Mouse (Mus musculus) hindbrain, embryonic 14.5 days (tissue): ENCODE measurements around the gene Gm37240. TPM values are rescaled to one million over a fixed set of nuclear protein-coding genes. Genes with fewer than 3 reads are reported as not detected.
"Not testable (repeated sequence)": the region's sequence is repeated elsewhere in the genome, so short reads cannot be mapped to it uniquely, and the experiment has no call there.

Experiments used
- ATAC-seq: fragments of 200-750 bp; cut with Nextera tagmentation; 2 replicates; pipeline ENCODE4 v1.8.0; 2017; ENCODE audit warnings: moderate number of reproducible peaks, mild to moderate bottlenecking, moderate TSS enrichment, moderate library complexity; ENCODE audit not compliant: low FRiP score
- DNase-seq: peaks from one replicate; pipeline ENCODE4 v3.0.0-alpha.2; 2015; ENCODE audit warnings: low spot score
- H3K27ac ChIP-seq: fragments of 300-500 bp; sonication (generic); 2 replicates; pipeline ENCODE4 v1.5.1; 2014; ENCODE audit warnings: mild to moderate bottlenecking, moderate library complexity
- H3K27me3 ChIP-seq: fragments of 300-500 bp; sonication (generic); 2 replicates; pipeline ENCODE4 v1.6.1; 2014; ENCODE audit warnings: mild to moderate bottlenecking, low read length, mixed read lengths; ENCODE audit not compliant: control insufficient read depth, insufficient read depth
- H3K36me3 ChIP-seq: fragments of 300-500 bp; sonication (generic); replicated peaks from 2 replicates; pipeline ENCODE4 v1.6.1; 2014; ENCODE audit not compliant: control insufficient read depth, insufficient read depth
- H3K4me1 ChIP-seq: fragments of 300-500 bp; sonication (generic); replicated peaks from 2 replicates; pipeline ENCODE4 v1.6.1; 2014; ENCODE audit warnings: antibody characterized with exemption, low read length, mixed read lengths; ENCODE audit not compliant: control insufficient read depth, insufficient read depth
- H3K4me2 ChIP-seq: fragments of 300-500 bp; sonication (generic); replicated peaks from 2 replicates; pipeline ENCODE4 v1.6.1; 2014; ENCODE audit warnings: mild to moderate bottlenecking, moderate library complexity
- H3K4me3 ChIP-seq: fragments of 300-500 bp; sonication (generic); replicated peaks from 2 replicates; pipeline ENCODE4 v1.5.1; 2014; ENCODE audit warnings: mild to moderate bottlenecking, low read length
- H3K9ac ChIP-seq: fragments of 300-500 bp; sonication (generic); 2 replicates; pipeline ENCODE4 v1.6.1; 2014
- H3K9me3 ChIP-seq: fragments of 300-500 bp; sonication (generic); 2 replicates; pipeline ENCODE4 v1.6.1; 2016; ENCODE audit warnings: low read length; ENCODE audit not compliant: control insufficient read depth
- WGBS: fragments of 180-500 bp; shearing (Covaris S2); extraction: QIAGEN DNeasy Blood & Tissue Kit; methylation state at CpG from one replicate; pipeline ENCODE4 v1.1.7; 2014; 5-methylcytosine and 5-hydroxymethylcytosine counted together
- polyA plus RNA-seq: library from polyadenylated mRNA; unstranded; fragments of >200 nt; fragmentation: Nextera tagmentation; extraction: Ambion mirVana; gene quantifications from 2 replicates; pipeline ENCODE4 v1.2.1, GENCODE M21; 2014

Gm37240 gene
- polyA plus RNA-seq, 1 experiment from 2014 or later, result 0.94 TPM

DNA sequence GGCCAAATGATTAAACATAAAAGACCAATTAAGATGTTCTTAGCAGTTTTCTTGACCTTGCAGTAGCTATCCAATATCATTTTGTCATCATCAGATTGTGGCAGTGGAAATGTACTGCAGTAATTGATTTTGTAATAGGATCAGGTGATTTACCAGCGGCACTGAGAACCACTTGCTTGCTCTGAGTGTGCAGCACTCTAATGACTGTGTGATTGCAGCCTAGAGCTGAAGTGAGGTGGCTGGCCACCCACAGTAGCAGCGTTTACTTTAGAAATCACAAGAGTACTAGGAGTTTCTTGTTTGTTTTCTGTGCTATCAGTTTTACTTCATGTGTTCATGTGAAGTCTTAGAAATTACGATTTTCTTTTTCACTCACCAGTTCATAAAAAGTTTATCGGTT is 1011.1 kb downstream of the Gm37240 start:
- no peak overlapping the region for H3K27ac ChIP-seq
- no peaks in the 10 kb centered on the region for H3K36me3 ChIP-seq
- ATAC-seq, result no peak
- no peaks in the 10 kb centered on the region for H3K4me1 ChIP-seq
- 80% methylated on average over 4 of the region's 4 CpGs for WGBS
- H3K27me3 ChIP-seq, result no peaks in the 10 kb centered on the region
- no peaks in the 10 kb centered on the region for H3K9me3 ChIP-seq
- H3K4me2 ChIP-seq, result no peak overlapping the region
- DNase-seq, result no peak
- no peak overlapping the region for H3K4me3 ChIP-seq
- no peak overlapping the region for H3K9ac ChIP-seq

GRCm38 (mm10) chr3:84875306-84875705 is 1012.0 kb downstream of the Gm37240 start:
- Histone ChIP-seq H3K4me2 (no peak overlapping the region), H3K4me1 (no peaks in the 10 kb centered on the region), H3K9ac (no peak overlapping the region), H3K9me3 (no peaks in the 10 kb centered on the region), H3K4me3 (no peak overlapping the region), H3K36me3 (no peaks in the 10 kb centered on the region), H3K27ac (no peak overlapping the region), H3K27me3 (no peaks in the 10 kb centered on the region)
- 86% methylated on average over 9 of the region's 9 CpGs for WGBS
- ATAC-seq (no peak), DNase-seq (no peak)

GRCm38 (mm10) chr3:84870126-84870525 is 1017.2 kb downstream of the Gm37240 start:
- Histone ChIP-seq H3K27me3 (no peaks in the 10 kb centered on the region), H3K4me3 (no peak overlapping the region), H3K9ac (no peak overlapping the region), H3K27ac (no peak overlapping the region), H3K9me3 (no peaks in the 10 kb centered on the region), H3K4me2 (no peak overlapping the region), H3K4me1 (no peaks in the 10 kb centered on the region), H3K36me3 (no peaks in the 10 kb centered on the region)
- no peak for DNase-seq
- ATAC-seq, result no peak

DNA sequence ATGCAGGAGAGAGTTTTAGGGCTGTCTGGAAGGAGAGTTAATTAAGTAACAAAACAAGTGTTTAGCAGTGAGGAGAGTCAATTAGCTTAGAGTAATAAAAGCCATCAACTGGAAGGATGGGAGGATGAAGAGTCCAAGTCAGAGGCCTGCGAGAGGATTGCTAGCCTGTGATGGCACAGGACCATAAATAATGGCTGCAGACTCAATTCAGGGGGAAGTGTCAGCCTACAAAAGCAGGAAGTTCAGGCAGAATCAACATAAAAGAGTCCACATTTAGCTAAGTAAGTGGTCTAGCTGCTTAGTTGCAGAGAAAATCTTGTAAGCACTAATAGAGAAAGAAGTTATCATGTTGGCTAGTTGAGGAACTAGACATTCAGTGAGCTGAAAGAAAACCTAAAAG is 1019.3 kb downstream of the Gm37240 start:
- ATAC-seq (no peak), DNase-seq (no peak)
- H3K4me2 ChIP-seq, result no peak overlapping the region
- H3K4me3 ChIP-seq, result no peak overlapping the region
- WGBS, result 45% methylated on average over 1 of the region's 1 CpGs
- H3K4me1 ChIP-seq, result no peaks in the 10 kb centered on the region
- H3K9ac ChIP-seq, result no peak overlapping the region
- no peak overlapping the region for H3K27ac ChIP-seq
- H3K36me3 ChIP-seq, result no peaks in the 10 kb centered on the region
- no peaks in the 10 kb centered on the region for H3K9me3 ChIP-seq
- H3K27me3 ChIP-seq, result no peaks in the 10 kb centered on the region

DNA sequence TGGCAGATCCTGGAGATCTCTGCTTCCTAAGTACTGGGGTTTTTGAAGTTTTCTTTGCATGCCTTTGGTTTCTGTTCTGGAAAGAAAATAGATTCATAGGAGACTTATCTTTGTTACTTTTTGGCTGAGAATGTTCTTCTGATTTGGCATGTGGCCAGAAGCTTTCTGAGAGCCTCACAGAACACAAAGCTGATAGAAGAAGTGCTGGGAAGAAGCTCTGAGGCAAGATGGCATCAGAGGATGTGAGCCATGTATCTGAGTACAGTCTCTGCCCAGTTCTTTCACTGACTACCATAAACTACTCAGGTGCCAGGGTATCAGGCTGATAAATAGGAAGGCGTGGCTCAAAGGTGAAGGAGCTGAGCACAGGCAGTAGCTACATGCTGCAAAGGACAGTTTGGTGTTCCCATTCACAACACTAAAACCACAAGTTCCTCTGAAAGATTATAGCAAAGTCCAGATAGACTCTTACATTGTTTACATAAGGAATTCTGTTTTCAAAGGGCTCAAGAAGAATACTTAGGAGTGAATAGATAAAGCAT is 1019.8 kb downstream of the Gm37240 start:
- no peak overlapping the region for H3K4me3 ChIP-seq
- H3K4me1 ChIP-seq, result no peaks in the 10 kb centered on the region
- no peak overlapping the region for H3K4me2 ChIP-seq
- no peaks in the 10 kb centered on the region for H3K27me3 ChIP-seq
- no peak for ATAC-seq
- whole genome bisulfite sequencing, result 96% methylated on average over 1 of the region's 1 CpGs
- H3K9ac ChIP-seq, result no peak overlapping the region
- H3K27ac ChIP-seq, result no peak overlapping the region
- H3K36me3 ChIP-seq, result no peaks in the 10 kb centered on the region
- H3K9me3 ChIP-seq, result no peaks in the 10 kb centered on the region
- no peak for DNase-seq

DNA sequence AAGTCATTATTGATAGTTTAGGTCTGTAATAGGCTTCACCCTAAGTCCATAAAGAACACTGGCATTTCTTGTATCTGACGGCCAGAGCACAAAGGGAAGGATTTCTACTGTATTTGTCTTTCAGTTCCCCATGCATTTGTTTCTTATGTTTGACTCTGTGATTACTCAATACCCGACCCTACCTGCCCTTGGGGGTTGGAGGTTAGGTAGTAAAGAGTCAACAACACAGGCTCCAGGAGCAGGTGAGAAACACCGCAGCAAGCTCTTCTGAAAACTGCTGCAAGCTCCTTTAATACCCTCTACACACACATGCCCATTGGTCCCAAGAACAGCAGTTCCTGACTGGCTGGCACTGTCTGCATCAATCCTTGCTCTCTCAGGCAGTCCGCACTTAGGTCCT is 1020.5 kb downstream of the Gm37240 start:
- WGBS, result 78% methylated on average over 4 of the region's 4 CpGs
- ATAC-seq (no peak), DNase-seq (no peak)
- no peak overlapping the region for H3K9ac ChIP-seq
- H3K27ac ChIP-seq, result no peak overlapping the region
- no peaks in the 10 kb centered on the region for H3K36me3 ChIP-seq
- H3K9me3 ChIP-seq, result no peaks in the 10 kb centered on the region
- no peaks in the 10 kb centered on the region for H3K27me3 ChIP-seq
- no peak overlapping the region for H3K4me2 ChIP-seq
- no peak overlapping the region for H3K4me3 ChIP-seq
- H3K4me1 ChIP-seq, result no peaks in the 10 kb centered on the region

DNA sequence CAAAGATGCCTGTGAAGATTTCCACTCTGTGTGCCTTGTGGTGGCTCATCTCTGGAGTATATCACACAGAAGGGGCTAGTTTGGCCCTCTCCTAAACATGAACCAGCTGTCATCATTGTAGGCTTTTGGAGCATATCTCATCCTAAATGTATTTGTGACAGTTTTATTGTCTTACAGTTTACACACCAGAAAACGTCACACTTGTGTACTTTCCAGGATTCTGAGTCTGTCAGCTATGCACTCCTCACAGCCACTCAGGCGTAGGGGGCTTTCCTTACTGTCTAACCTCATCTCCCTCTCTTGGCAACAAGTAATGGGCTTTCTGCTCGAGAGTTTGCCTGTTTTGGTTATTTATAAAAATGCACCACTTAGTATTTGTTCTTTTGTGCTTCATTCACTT is 1021.6 kb downstream of the Gm37240 start:
- Histone ChIP-seq H3K4me2 (no peak overlapping the region), H3K4me1 (no peaks in the 10 kb centered on the region), H3K36me3 (no peaks in the 10 kb centered on the region), H3K9ac (no peak overlapping the region), H3K27me3 (no peaks in the 10 kb centered on the region), H3K27ac (no peak overlapping the region), H3K9me3 (no peaks in the 10 kb centered on the region), H3K4me3 (no peak overlapping the region)
- DNase-seq (no peak), ATAC-seq (no peak)
- WGBS, result 73% methylated on average over 3 of the region's 3 CpGs

DNA sequence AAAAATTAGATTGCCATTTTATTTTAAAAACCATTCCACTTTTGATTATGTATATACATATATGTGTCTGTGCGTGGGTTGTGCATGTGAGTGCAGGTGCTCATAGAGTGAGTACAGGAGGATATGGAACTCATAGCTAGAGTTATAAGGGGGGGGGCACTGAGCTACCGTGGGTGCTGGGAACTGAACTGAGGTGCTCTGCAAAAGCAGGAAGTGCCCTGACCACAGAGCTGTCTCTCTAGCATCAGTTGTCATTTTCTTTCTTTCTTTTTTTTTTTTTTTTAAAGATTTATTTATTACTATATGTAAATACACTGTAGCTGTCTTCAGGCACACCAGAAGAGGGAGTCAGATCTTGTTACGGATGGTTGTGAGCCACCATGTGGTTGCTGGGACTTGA is 1025.5 kb downstream of the Gm37240 start:
- H3K27ac ChIP-seq, H3K4me2 ChIP-seq, H3K36me3 ChIP-seq, H3K4me1 ChIP-seq, H3K27me3 ChIP-seq, H3K9ac ChIP-seq, H3K4me3 ChIP-seq, H3K9me3 ChIP-seq, DNase-seq, ATAC-seq: not testable (repeated sequence)
- 92% methylated on average over 3 of the region's 3 CpGs for WGBS

DNA sequence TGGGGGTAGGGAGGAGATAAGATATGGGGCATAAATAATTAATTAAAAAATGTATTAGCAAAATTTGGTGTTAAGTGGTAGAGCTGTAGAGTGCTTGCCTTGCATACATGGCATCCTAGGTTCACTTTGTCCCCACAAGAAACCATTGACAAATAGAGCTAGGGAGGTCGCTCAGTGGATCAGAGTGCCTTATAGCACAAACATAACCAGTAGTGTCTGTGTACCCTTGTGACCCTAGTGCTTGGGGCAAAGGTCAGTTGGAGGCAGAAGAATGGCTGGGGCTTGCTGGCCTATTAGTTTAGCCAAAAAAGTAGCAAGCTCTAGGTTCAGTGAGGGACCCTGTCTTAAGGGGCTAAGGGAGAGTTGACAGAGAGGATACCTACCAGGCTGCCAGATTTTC is 1026.6 kb downstream of the Gm37240 start:
- no peak overlapping the region for H3K4me3 ChIP-seq
- no peak overlapping the region for H3K9ac ChIP-seq
- H3K27me3 ChIP-seq, result no peaks in the 10 kb centered on the region
- no peaks in the 10 kb centered on the region for H3K4me1 ChIP-seq
- H3K4me2 ChIP-seq, result no peak overlapping the region
- H3K27ac ChIP-seq, result no peak overlapping the region
- 85% methylated on average over 1 of the region's 1 CpGs for WGBS
- ATAC-seq, result no peak
- no peaks in the 10 kb centered on the region for H3K36me3 ChIP-seq
- H3K9me3 ChIP-seq, result no peaks in the 10 kb centered on the region
- no peak for DNase-seq

DNA sequence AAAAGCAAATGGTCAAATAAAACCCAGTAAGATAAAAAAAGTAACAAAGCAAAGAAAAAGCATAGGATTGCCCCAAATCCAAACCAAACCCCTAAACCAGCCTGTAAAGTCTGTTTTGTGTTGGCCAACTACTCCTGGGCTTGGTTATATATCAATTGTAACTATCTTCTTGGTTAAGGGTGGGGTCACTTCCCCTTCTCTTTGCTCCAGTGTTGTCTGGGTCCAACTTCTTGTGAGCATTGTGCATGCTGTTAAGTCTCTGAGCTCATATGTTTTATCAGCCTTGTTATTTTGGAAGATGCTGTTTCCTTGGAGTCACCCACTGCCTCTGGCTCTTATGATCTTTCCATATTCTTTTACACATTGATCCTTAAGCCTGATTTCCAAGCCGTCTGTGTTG is 1032.9 kb downstream of the Gm37240 start:
- H3K36me3 ChIP-seq, result no peaks in the 10 kb centered on the region
- no peak overlapping the region for H3K4me2 ChIP-seq
- H3K4me1 ChIP-seq, result no peaks in the 10 kb centered on the region
- no peaks in the 10 kb centered on the region for H3K9me3 ChIP-seq
- H3K4me3 ChIP-seq, result no peak overlapping the region
- H3K27ac ChIP-seq, result no peak overlapping the region
- 97% methylated on average over 1 of the region's 1 CpGs for WGBS
- no peaks in the 10 kb centered on the region for H3K27me3 ChIP-seq
- H3K9ac ChIP-seq, result no peak overlapping the region
- DNase-seq (no peak), ATAC-seq (no peak)
